Mouse (Mus musculus) central nervous system, embryonic 11.5 days (tissue): ENCODE data around the gene Smg9. TPM values are rescaled to one million over a fixed set of nuclear protein-coding genes. Genes with fewer than 3 reads are reported as not detected.

Source experiments
- polyA plus RNA-seq: library from polyadenylated mRNA; depleted of rRNA; stranded (reverse); fragments of >200 nt; gene quantifications from 2 replicates; pipeline ENCODE4 v1.2.3, GENCODE M21; 2012; rRNA removed

Smg9 gene
- 39.6 and 40.1 TPM in 2 replicates for polyA plus RNA-seq

DNA sequence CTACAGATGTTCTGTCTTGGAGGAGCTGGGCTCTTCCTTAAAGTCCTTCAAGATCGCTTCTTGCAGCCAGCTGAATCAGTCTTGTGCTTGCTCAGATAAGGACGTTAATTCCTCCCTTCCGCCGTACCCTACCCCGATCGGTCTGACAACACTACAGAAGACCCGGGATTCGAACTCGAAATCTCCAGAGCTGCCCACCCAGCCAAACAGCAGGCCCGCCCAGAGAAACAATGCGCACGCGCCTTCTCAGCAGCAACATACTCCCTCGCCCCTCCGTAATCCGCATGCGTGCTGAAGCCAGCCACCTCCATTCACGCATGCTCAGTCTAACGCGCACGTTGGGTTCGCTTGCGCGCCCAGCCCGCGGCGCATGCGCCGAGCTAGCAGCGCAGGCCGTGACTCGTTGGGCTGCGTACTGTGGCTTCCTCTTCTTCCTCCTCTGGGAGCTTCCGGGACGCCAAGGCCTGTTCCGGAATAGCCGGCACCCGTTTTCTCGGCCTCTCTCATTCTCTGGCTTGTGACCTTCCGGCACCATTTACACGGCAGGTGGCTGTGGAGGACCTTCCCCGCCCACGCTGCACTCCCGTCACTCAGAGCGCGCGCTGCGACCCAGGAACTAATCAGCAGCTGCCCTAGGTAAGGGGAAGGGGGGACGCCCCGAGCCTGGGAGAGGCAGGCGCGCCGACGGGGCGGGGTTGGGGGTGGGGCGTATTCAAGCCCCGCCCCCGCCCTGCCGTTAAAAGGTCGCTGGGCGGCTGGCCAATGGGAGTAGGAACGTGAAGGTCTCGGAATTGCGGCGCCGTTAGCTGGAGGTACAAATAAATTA is at the start of gene Smg9:
Gene Smg9 (plus strand): TSS at position 364 of the 826 bp plus-strand sequence.

DNA sequence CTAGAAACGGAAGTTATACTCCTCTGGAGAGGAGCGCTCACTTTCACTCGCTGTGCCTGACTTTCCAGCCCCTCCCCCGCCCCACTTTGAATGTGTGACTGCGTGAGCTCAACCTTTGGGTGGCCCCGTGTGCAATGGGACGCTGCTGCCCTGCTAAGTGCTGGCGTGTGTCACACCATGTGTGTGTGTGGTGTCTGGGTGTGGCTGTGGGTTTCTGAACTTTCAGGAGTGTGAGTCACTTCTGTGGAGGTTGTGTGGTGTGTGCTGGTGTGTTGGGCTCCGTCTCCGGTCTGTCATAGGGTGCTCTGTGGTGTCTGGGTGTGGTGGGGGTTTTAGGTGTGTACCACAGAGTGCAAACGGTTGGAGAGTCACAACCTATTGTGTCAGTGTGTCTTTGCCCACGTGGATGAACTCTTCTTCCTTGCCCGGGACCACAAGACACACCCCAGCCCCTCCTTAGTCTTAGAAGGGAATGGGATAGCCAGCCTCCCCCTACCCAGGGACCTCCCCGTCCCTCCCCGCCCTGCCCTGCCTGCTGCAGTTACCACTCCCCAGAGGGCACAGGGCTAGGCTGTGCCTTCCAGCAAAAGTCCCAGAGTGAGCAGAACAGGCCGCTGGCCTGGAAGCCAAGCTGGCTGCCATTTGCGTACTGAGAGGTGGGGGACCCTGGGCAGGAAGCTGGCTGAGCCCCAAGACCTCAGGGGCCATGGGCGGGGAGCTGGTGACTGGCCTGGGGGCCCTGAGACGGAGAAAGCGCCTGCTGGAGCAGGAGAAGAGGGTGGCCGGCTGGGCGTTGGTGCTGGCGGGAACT is 29.5 kb upstream of the Smg9 start, which contains the start of gene Kcnn4:
Gene Kcnn4 (plus strand): TSS at position 533 of the 811 bp plus-strand sequence.

DNA sequence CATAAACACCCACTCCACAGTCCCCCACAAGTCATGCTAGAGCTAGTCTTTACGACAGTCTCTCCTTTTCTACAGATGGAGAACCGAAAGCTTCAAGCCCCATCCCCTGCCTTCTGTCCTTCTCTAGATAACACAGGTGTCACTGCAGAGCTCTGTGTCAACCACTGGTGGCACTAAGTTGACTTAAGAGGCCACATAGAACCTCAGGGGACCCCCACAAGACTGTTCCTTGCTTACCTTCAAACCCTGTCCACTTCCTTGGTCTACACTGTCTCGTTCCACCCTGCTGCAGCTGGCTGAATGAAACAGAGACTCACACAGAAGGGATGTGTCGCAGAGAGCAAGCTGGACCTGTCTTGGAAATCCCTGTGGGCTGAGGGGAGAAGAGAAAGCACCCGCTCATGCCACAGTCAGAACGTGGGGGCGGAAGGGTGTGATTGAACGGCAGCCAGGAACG is 52.5 kb downstream of the Smg9 start, which contains the start of gene Irgc1:
Gene Irgc1 (minus strand): TSS at position 443 of the 457 bp plus-strand sequence.

GRCm38 (mm10) chr7:24462388-24463319 is 63.2 kb downstream of the Smg9 start, which contains the start of gene Plaur:
Gene Plaur (plus strand): TSS chr7:24462484.

Other genes starting within 250 kb of the Smg9 start
- 2.0 and 3.0 TPM in 2 replicates for gene Zfp114, start 224.6 kb upstream of the Smg9 start, polyA plus RNA-seq
- gene Zfp111, start 188.2 kb upstream of the Smg9 start, polyA plus RNA-seq = 6.3 and 7.0 TPM in 2 replicates
- 3.0 and 4.6 TPM in 2 replicates for gene Zfp109, start 162.1 kb upstream of the Smg9 start, polyA plus RNA-seq
- gene Zfp108, start 144.8 kb upstream of the Smg9 start, polyA plus RNA-seq = 1.5 and 3.2 TPM in 2 replicates
- 4.5 and 6.8 TPM in 2 replicates for gene Zfp93, start 129.2 kb upstream of the Smg9 start, polyA plus RNA-seq
- 46.2 and 50.8 TPM in 2 replicates for gene Zfp61, start 98.4 kb upstream of the Smg9 start, polyA plus RNA-seq
- 15.5 and 18.2 TPM in 2 replicates for gene Zfp94, start 83.0 kb upstream of the Smg9 start, polyA plus RNA-seq
- gene Tescl, start 65.7 kb upstream of the Smg9 start, polyA plus RNA-seq = 0.16 and 0.25 TPM in 2 replicates
- gene Lypd5, start 50.4 kb upstream of the Smg9 start, polyA plus RNA-seq = 0.02 TPM in 1 of 2 replicates, not detected in the other
- gene Kcnn4, start 29.4 kb upstream of the Smg9 start, polyA plus RNA-seq = 7.4 and 11.9 TPM in 2 replicates
- gene Irgc1, start 52.7 kb downstream of the Smg9 start, polyA plus RNA-seq = not detected in 2 replicates
- gene Plaur, start 62.9 kb downstream of the Smg9 start, polyA plus RNA-seq = 1.9 and 2.7 TPM in 2 replicates
- gene Cadm4, start 82.4 kb downstream of the Smg9 start, polyA plus RNA-seq = 76.5 and 113 TPM in 2 replicates
- 87.0 and 164 TPM in 2 replicates for gene Zfp428, start 107.4 kb downstream of the Smg9 start, polyA plus RNA-seq
- not detected in 2 replicates for gene AC161166.1, start 112.8 kb downstream of the Smg9 start, polyA plus RNA-seq
- 19.9 and 20.5 TPM in 2 replicates for gene Irgq, start 131.1 kb downstream of the Smg9 start, polyA plus RNA-seq
- 0.28 TPM in 1 of 2 replicates, not detected in the other for gene Pinlyp, start 146.5 kb downstream of the Smg9 start, polyA plus RNA-seq
- 111 and 112 TPM in 2 replicates for gene Xrcc1, start 146.7 kb downstream of the Smg9 start, polyA plus RNA-seq
- gene Ethe1, start 187.9 kb downstream of the Smg9 start, polyA plus RNA-seq = 12.1 and 14.3 TPM in 2 replicates
- 0.88 and 1.4 TPM in 2 replicates for gene Zfp575, start 188.0 kb downstream of the Smg9 start, polyA plus RNA-seq
- gene Phldb3, start 211.1 kb downstream of the Smg9 start, polyA plus RNA-seq = 0.40 and 0.60 TPM in 2 replicates
- gene Lypd3, start 236.9 kb downstream of the Smg9 start, polyA plus RNA-seq = 0.43 and 0.57 TPM in 2 replicates